Mouse (Mus musculus) spleen, adult 2 months (tissue): ENCODE results near the gene Tpt1. TPM values are rescaled to one million over a fixed set of nuclear protein-coding genes. Genes with fewer than 3 reads are reported as not detected.

Experiments
- DNase-seq, 2 experiments: peaks; one replicate each; pipeline versions ENCODE4 v3.0.0 to v3.0.0-alpha.2; 2012 to 2021; ENCODE audit warnings: low spot score in 2 of 2, low read depth in 1 of 2
- H3K27ac ChIP-seq: fragments of 200-500 bp; 2 replicates; pipeline ENCODE4 v1.5.1; 2012; ENCODE audit warnings: low read length, inconsistent platforms; ENCODE audit not compliant: insufficient read depth
- H3K27me3 ChIP-seq: fragments of 200-500 bp; 2 replicates; pipeline ENCODE4 v1.6.1; 2012; ENCODE audit warnings: mild to moderate bottlenecking, moderate library complexity, low read length, inconsistent platforms; ENCODE audit not compliant: control insufficient read depth, insufficient read depth
- H3K36me3 ChIP-seq: fragments of 200-500 bp; 2 replicates; pipeline ENCODE4 v1.6.1; 2012; ENCODE audit warnings: mild to moderate bottlenecking, low read length, inconsistent platforms; ENCODE audit not compliant: control insufficient read depth, insufficient read depth
- H3K4me1 ChIP-seq: fragments of 200-500 bp; 2 replicates; pipeline ENCODE4 v1.6.1; 2011; ENCODE audit warnings: inconsistent platforms; ENCODE audit not compliant: control insufficient read depth, insufficient read depth, insufficient read length
- H3K4me3 ChIP-seq: fragments of 200-500 bp; 2 replicates; pipeline ENCODE4 v1.5.1; 2011; ENCODE audit warnings: mild to moderate bottlenecking, inconsistent platforms; ENCODE audit not compliant: insufficient read depth, insufficient read length; ENCODE audit errors: extremely low read depth
- CTCF ChIP-seq: fragments of 200-500 bp; IDR thresholded peaks from 2 replicates; pipeline ENCODE4 v1.5.1; 2011; ENCODE audit warnings: mild to moderate bottlenecking, inconsistent platforms; ENCODE audit not compliant: insufficient read depth, insufficient read length, insufficient replicate concordance; ENCODE audit errors: extremely low read depth
- POLR2A ChIP-seq: fragments of 200-500 bp; IDR thresholded peaks from 2 replicates; pipeline ENCODE4 v1.6.1; 2011; ENCODE audit warnings: low read depth, low read length, inconsistent platforms
- whole genome bisulfite sequencing: fragments of 180-500 bp; shearing (Covaris S2); methylation state at CpG from one replicate; pipeline ENCODE4 v1.1.7; 2018; 5-methylcytosine and 5-hydroxymethylcytosine counted together
- polyA plus RNA-seq: library from polyadenylated mRNA; depleted of rRNA; stranded (reverse); fragments of >200 nt; gene quantifications from 2 replicates; pipeline ENCODE4 v1.2.3, GENCODE M21; 2012

The Tpt1 gene
- polyA plus RNA-seq, 1 experiment = 2,473 TPM

DNA sequence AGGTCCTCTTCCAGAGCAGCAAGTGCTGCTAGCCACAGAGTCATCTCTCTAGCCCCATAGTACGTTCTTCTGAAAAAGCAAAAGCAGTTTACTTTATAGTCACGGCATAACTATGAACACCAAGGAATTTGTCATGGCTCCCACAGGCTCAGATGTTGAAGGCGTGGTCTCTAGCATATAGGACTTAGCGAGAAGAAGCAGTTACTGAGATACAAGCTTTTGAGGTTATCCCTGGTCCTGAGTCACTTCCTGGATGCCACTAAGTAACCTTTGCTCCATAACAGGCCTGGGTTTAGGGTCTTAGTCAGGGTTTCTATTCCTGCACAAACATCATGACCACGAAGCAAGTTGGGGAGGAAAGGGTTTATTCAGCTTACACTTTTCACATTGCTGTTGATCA lies 7.1 kb downstream of the Tpt1 start:
- 89% methylated on average over 5 of the region's 5 CpGs for WGBS
- Histone ChIP-seq H3K4me3 (no peak overlapping the region), H3K27ac (no peak overlapping the region), H3K36me3 (peaks cover 21% of the 10 kb centered on the region), H3K27me3 (no peaks in the 10 kb centered on the region), H3K4me1 (no peaks in the 10 kb centered on the region)
- no peak for DNase-seq
- no peak for TF ChIP-seq POLR2A
- TF ChIP-seq CTCF = no peak

DNA sequence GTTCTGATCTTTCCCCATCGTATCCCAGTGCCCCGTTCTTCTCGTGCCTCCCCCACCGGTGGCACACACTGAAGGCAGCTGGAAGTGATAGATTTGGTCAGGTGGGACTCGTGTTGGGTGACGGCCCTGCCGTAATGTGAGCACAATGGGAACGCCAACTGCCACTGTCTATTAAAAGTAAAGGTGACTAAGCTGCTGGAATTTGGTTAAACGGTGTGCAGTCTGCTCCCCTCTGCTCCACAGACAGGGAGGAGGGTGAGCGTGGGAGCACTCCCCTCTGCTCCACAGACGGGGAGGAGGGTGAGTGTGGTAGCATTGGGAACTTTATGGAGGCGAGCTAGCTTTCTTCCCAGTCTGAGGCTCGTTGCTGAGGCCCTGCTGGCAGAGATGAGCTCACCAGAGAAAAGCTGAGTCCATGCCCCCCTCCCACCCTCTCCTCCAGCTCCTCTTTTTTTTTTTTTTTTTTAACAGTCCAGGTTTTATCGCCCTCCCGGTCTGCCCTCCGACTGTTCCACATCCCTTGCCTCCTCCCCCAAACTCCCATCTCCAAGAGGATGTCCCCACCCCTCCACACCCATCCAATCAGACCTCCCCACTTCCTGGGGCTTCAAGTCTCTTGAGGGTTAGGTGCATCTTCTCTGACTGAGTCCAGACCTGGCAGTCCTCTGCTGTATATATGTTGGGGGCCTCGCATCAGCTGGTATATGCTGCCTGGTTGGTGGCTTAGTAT lies 10.5 kb downstream of the Tpt1 start:
- TF ChIP-seq CTCF (no peak), POLR2A (no peak)
- H3K4me1 ChIP-seq = no peaks in the 10 kb centered on the region
- no peaks in the 10 kb centered on the region for H3K27me3 ChIP-seq
- 0 out of 2 replicates have a peak, but pooled peaks cover 2% of the 10 kb centered on the region for H3K36me3 ChIP-seq
- no peak for DNase-seq
- no peak overlapping the region for H3K4me3 ChIP-seq
- H3K27ac ChIP-seq = no peak overlapping the region
- 81% methylated on average over 17 of the region's 17 CpGs for WGBS

DNA sequence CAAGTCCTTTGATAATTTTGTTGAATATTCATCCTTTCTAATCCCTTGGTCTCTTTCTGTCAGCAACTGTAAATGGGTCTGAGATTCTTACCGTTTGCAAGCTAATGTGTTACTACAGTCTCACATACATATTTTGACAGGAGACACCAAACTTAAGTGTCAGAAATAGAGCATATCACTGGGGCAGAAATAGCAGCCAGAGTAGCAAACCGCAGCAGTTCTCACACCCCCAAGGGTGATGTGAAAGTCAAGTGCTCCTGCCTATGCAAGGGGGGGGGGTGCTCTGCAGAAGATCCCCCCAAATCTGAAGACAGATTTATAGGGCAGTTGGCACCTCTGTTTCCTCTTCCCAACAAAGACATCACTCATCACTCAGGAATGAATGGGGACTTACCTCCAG lies 13.3 kb downstream of the Tpt1 start:
- no peak for TF ChIP-seq CTCF
- Histone ChIP-seq H3K4me3 (no peak overlapping the region), H3K27ac (no peak overlapping the region), H3K36me3 (no peaks in the 10 kb centered on the region), H3K27me3 (no peaks in the 10 kb centered on the region), H3K4me1 (no peaks in the 10 kb centered on the region)
- no peak for DNase-seq
- 69% methylated on average over 2 of the region's 2 CpGs for WGBS

DNA sequence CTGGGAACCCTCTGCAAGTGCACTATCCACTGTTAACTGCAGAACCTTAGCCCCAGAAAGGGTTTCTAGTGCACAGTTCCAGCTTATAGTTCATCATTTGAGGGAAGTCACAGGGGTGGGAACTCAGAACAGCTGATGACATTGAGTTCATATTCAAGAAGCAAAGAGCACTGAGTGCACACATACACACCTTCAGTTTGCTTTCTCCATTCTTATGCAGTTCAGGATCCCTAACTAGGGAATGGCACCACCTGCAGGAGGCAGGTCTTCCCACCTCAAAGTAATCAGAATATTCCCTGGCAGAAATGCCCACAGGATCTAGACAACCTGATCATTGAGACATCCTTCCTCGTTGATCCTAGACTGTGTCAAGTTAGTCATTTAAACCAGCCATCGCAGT lies 14.7 kb downstream of the Tpt1 start:
- Histone ChIP-seq H3K36me3 (no peaks in the 10 kb centered on the region), H3K27ac (no peak overlapping the region), H3K4me3 (no peak overlapping the region), H3K4me1 (no peaks in the 10 kb centered on the region), H3K27me3 (no peaks in the 10 kb centered on the region)
- 86% methylated on average over 2 of the region's 2 CpGs for WGBS
- TF ChIP-seq CTCF (no peak), POLR2A (no peak)
- DNase-seq = no peak

DNA sequence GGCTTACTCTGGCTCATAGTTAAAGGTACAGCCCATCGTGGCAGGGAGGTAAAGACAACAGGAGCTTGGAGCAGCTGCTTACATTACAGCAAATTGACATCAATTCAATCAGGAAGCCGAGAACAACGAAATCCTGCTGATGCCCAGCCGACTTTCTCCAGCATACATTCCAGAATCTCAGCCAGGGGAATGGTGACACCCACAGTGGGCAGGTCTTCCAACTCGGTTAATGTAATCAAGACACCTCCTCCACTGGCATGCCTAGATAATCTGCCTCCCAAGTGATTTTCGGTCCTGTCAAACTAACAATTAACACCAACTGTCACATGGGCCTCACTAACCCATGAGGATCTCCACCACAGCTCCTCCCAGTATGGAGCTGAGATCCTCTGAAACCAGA lies 17.8 kb downstream of the Tpt1 start:
- no peak overlapping the region for H3K27ac ChIP-seq

DNA sequence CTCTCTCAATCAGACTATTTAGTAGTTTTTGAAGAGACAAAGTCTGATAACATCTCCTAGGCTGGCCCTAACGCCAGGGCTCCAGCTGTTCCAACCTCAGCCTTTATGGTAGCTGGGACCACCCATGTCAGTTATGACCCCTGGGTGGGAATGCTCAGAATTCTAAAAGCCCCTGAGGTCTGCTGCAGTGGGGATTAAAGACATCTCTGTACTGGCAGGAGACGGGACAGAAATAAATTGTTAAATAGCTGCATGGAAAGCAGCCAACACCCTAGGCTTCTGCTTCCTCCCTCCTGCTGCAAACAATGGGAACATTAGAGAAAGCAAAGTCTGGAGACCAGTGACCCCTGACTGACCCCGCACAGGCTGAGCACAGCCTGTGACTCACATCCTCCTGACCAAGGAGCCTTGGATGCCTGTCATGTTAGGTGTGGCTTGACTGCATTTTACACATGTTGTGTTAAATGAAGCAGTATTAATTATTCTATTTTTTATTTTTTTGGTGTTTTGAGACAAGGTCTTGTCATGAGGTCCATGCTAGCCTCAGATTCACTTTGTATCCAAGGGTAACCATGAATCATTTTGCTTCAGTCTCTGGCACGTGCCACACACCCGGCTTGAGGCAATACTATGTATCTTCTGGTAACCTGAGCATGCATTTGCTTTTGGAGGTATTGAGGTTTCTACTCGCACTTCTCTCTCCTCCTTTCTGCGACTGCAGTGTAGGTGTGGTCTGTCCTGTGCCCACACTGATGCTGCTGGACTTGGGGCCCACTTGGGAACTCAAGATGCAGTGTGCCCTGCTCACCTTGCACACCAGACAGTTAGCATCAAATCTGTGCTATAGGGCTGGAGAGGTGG lies 18.9 kb downstream of the Tpt1 start:
- no peak for DNase-seq
- Histone ChIP-seq H3K4me3 (no peak overlapping the region), H3K36me3 (no peaks in the 10 kb centered on the region), H3K27ac (no peak overlapping the region), H3K4me1 (no peaks in the 10 kb centered on the region), H3K27me3 (no peaks in the 10 kb centered on the region)
- WGBS = 18% methylated on average over 7 of the region's 7 CpGs
- no peak for TF ChIP-seq POLR2A
- no peak for TF ChIP-seq CTCF

More for the DNA sequence above, 17.8 kb downstream of the Tpt1 start:
- no peaks in the 10 kb centered on the region for H3K27me3 ChIP-seq
- H3K4me1 ChIP-seq = no peaks in the 10 kb centered on the region
- no peaks in the 10 kb centered on the region for H3K36me3 ChIP-seq
- WGBS = 92% methylated on average over 6 of the region's 6 CpGs
- TF ChIP-seq CTCF (no peak), POLR2A (no peak)
- no peak for DNase-seq
- H3K4me3 ChIP-seq = no peak overlapping the region
